Comparison of ENCODE assay signal across 8 mouse cellular contexts in the genomic region with DNA sequence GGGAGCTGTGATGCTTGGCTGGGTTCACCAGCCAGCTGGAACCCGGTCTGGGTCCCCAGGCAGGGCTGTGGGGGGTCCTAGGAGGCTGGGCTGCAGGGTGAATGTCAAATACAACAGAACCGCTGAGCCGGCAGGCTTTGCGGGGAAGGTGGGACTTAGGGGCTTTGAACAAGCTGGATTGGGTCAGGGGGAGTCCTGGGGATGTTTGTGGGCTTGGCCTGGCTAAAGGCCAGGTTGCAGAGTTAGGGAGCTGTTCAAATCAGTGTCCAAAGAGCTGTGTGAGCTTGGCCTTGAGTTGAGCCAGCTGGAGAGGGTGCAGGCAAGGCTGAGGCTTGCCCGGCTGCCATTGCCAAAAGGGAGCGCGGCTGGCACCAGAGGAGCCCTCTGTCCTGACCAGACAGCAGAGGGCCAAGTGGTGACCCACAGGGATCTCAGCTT.
DNase-seq lines count a peak whose midpoint lies in the region; ATAC-seq lines count a peak whose summit lies in the region.

No protein-coding gene starts in this region.

- H3K36me3 ChIP-seq in liver, embryonic 15.5 days (replicated peaks) = no peaks in the 10 kb centered on the region
- H3K36me3 ChIP-seq in stomach, embryonic 16.5 days (ENCODE audit: control insufficient read depth, insufficient read depth, low read length) = no peaks in the 10 kb centered on the region

- H3K4me3 ChIP-seq in liver, embryonic 15.5 days (replicated peaks) = no peak overlapping the region
- peak overlapping the region; percentile 33 for H3K4me3 ChIP-seq in stomach, embryonic 16.5 days (replicated peaks; ENCODE audit: low read length)

- WGBS in liver, embryonic 15.5 days (ENCODE audit: insufficient replicate concordance) = 48% methylated on average over 7 of the region's 7 CpGs
- WGBS in stomach, embryonic 16.5 days = 23% methylated on average over 7 of the region's 7 CpGs

- no peak for ATAC-seq in liver, embryonic 15.5 days (ENCODE audit: insufficient read depth)
- peak; percentile 73; the same call in 1 of the 2 replicates for ATAC-seq in stomach, embryonic 16.5 days (ENCODE audit: insufficient read depth, low FRiP score)
- ATAC-seq in megakaryocyte progenitor cell, adult 5-6 weeks (replicated peaks; ENCODE audit: poor library complexity) = no peak

- peaks cover 21% of the 10 kb centered on the region for H3K27me3 ChIP-seq in liver, embryonic 15.5 days
- no peaks in the 10 kb centered on the region for H3K27me3 ChIP-seq in stomach, embryonic 16.5 days (ENCODE audit: control insufficient read depth, insufficient read depth, low read length)

- no peak overlapping the region for H3K9ac ChIP-seq in liver, embryonic 15.5 days
- H3K9ac ChIP-seq in stomach, embryonic 16.5 days (ENCODE audit: low read length) = peak overlapping the region; percentile 60

- peak; percentile 37 for DNase-seq in embryo, embryonic 11 days
- DNase-seq in embryo, embryonic 9.5 days (ENCODE audit: extremely low spot score) = no peak
- DNase-seq in testis, postnatal 10 days (ENCODE audit: low spot score) = peak; percentile 62
- no peak for DNase-seq in testis, postnatal 14 days (ENCODE audit: low spot score)
- DNase-seq in heart, postnatal 4 days = peak; percentile 60

- no peak overlapping the region for H3K27ac ChIP-seq in liver, embryonic 15.5 days (replicated peaks)
- H3K27ac ChIP-seq in stomach, embryonic 16.5 days (ENCODE audit: low read length) = no peak overlapping the region

- no peaks in the 10 kb centered on the region for H3K4me1 ChIP-seq in liver, embryonic 15.5 days (replicated peaks)
- H3K4me1 ChIP-seq in stomach, embryonic 16.5 days (ENCODE audit: control insufficient read depth, insufficient read depth, low read length) = peaks cover 7% of the 10 kb centered on the region; the same call in 1 of the 2 replicates

- peak overlapping the region; percentile 13; the same call in 1 of the 2 replicates for H3K4me2 ChIP-seq in liver, embryonic 15.5 days
- peak overlapping the region; percentile 47 for H3K4me2 ChIP-seq in stomach, embryonic 16.5 days (ENCODE audit: low read depth, low read length)

- H3K9me3 ChIP-seq in liver, embryonic 15.5 days (replicated peaks) = no peaks in the 10 kb centered on the region
- no peaks in the 10 kb centered on the region for H3K9me3 ChIP-seq in stomach, embryonic 16.5 days (replicated peaks; ENCODE audit: control insufficient read depth, low read length)

Comparison
In these comparisons a context has a peak if more than half of its experiments do, and no peak if none do; other contexts are left out.
1. DNase-seq: peak in embryo, embryonic 11 days (single experiment), testis, postnatal 10 days (single experiment) and heart, postnatal 4 days (single experiment); none in embryo, embryonic 9.5 days (single experiment) and testis, postnatal 14 days (single experiment).